Mouse (Mus musculus) small intestine, adult 2 months (tissue): ENCODE data around the gene Trpv6. TPM values are rescaled to one million over a fixed set of nuclear protein-coding genes. Genes with fewer than 3 reads are reported as not detected.

Experiments
- H3K27ac ChIP-seq: fragments of 200-500 bp; 2 replicates; pipeline ENCODE4 v1.5.1; 2012; ENCODE audit warnings: low read depth, low read length, control low read depth, inconsistent platforms; ENCODE audit not compliant: insufficient read depth
- H3K27me3 ChIP-seq: fragments of 200-500 bp; 2 replicates; pipeline ENCODE4 v1.6.1; 2012; ENCODE audit warnings: mild to moderate bottlenecking, moderate library complexity, low read length, inconsistent platforms; ENCODE audit not compliant: control insufficient read depth, insufficient read depth
- H3K36me3 ChIP-seq: fragments of 200-500 bp; 2 replicates; pipeline ENCODE4 v1.6.1; 2012; ENCODE audit warnings: mild to moderate bottlenecking, low read length, control low read depth, inconsistent platforms; ENCODE audit not compliant: control insufficient read depth, insufficient read depth
- H3K4me1 ChIP-seq: fragments of 200-500 bp; 2 replicates; pipeline ENCODE4 v1.6.1; 2012; ENCODE audit warnings: low read length, inconsistent platforms, mixed read lengths; ENCODE audit not compliant: control insufficient read depth, insufficient read depth, insufficient read length
- H3K4me3 ChIP-seq: fragments of 200-500 bp; 2 replicates; pipeline ENCODE4 v1.5.1; 2012; ENCODE audit warnings: low read depth, mild to moderate bottlenecking, control low read depth, inconsistent platforms, low read length, moderate library complexity
- CTCF ChIP-seq: fragments of 200-500 bp; IDR thresholded peaks from 2 replicates; pipeline ENCODE4 v1.5.1; 2012; ENCODE audit warnings: low read depth, mild to moderate bottlenecking, control low read depth, inconsistent platforms, low read length, moderate library complexity, mixed read lengths; ENCODE audit not compliant: insufficient replicate concordance, insufficient read length; ENCODE audit errors: extremely low read depth
- POLR2A ChIP-seq: fragments of 200-500 bp; IDR thresholded peaks from 2 replicates; pipeline ENCODE4 v1.6.1; 2012; ENCODE audit warnings: low read depth, mild to moderate bottlenecking, control low read depth, inconsistent platforms, low read length, moderate library complexity
- WGBS: fragments of 180-500 bp; shearing (Covaris S2); methylation state at CpG from one replicate; pipeline ENCODE4 v1.1.7; 2018; 5-methylcytosine and 5-hydroxymethylcytosine counted together
- polyA plus RNA-seq: library from polyadenylated mRNA; depleted of rRNA; stranded (reverse); fragments of >200 nt; gene quantifications from 2 replicates; pipeline ENCODE4 v1.2.3, GENCODE M21; 2012; rRNA removed

Gene Trpv6
- polyA plus RNA-seq, 1 experiment, result 0.08 TPM

DNA sequence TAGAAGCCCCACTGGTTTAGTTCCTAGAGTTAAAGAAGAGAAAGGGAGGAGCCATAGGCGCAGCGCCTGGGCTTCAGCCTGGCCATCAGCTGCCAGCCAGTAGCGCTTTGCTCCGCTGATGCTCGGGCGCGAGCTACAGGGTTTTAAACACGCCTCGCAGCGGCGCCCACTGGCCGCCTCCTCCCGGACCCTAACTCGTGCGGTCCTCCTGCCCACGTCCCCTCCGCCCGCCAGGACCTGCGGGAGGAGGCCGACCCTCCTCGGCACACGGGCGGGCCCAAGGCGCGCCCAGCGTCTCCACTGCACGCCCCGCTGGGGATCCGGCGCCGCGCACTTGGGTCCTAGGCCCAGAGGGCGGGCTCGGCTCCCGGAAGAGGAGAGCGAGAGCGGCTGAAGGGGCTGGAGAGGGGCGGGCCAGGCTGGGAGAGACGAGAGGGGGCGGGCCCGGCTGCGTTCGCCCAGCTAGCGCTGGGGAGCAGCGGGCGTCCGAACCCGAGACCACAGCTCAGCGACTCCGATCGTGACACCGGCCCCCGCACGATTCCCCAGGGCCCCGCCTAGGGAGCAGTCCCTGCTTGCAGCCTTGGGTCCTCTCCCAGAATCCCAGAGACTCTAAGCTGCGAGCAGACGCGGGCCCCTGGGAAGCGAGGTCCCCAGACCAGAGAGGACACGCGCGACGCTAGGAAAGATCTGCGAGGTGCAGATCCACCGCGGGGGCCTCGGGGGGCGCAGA lies 31.0 kb downstream of the Trpv6 start, which contains the start of gene Ephb6:
Ephb6 (plus strand) TSS at position 422 of the 733 bp plus-strand sequence.
- 1% methylated on average over 68 of the region's 68 CpGs for WGBS
- no peak within 1 kb of the TSS for H3K27ac ChIP-seq
- peaks cover 5% of the 10 kb centered on the region; the same call in 1 of the 2 replicates for H3K27me3 ChIP-seq
- peak within 1 kb of the TSS; percentile 79 for H3K4me3 ChIP-seq
- TF ChIP-seq CTCF (no peak), POLR2A (no peak)
- peaks cover 4% of the 10 kb centered on the region for H3K4me1 ChIP-seq
- no peaks in the 10 kb centered on the region for H3K36me3 ChIP-seq

DNA sequence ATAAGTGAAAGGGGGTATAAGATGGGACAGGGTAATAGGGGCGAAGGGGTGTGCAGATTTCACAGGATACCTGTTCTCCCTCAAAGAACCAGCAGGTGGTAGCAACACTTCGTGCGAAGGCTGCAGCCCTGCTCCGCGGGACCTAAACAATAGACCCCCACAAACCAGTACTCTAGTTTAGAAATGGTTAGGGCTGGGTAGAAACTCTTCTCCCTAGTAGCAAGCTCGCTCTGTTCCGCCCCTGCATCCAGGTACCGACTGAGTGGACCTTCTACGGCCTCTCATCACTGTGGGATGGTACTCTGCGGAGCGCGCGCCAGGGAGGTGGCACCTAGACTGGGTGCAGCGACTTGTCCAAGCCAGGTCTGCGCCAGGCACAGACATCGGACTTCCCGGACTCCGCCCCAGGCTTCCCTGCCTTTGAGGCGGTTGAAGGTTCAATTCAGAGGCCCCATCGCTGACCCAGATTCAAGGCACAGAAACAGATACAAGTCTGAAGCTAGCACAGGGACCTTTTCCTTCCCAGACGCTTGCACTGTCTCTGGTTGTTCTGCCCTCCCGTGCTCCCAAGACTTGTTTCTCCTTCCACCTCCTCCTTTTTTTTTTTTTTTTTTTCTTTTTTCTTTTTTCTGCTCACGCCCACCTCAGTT lies 31.7 kb downstream of the Trpv6 start:
- Histone ChIP-seq H3K4me3 (peak overlapping the region; percentile 79), H3K4me1 (peaks cover 4% of the 10 kb centered on the region), H3K27me3 (peaks cover 5% of the 10 kb centered on the region; the same call in 1 of the 2 replicates), H3K27ac (no peak overlapping the region), H3K36me3 (no peaks in the 10 kb centered on the region)
- WGBS, result 1% methylated on average over 23 of the region's 23 CpGs
- no peak for TF ChIP-seq POLR2A
- peak; percentile 38; the same call in 1 of the 2 replicates for TF ChIP-seq CTCF

DNA sequence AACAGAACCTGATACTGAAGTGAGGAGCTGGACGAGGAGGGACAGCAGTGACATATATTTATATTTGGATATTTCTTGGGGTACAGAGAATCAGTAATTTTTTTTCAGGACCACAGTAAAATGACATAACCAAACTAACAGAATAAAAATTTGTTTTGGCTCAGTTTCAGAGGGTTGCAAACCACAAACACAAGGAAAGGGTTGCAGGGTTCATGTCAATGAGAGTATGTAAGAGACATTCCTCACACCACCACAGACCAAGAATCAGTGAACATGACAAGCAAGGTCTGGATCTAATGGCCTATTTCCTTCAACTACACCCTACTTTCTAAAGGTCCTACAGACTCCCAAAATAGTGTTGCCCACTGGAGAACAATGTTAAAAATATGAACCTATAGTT lies 54.0 kb downstream of the Trpv6 start:
- no peaks in the 10 kb centered on the region for H3K36me3 ChIP-seq
- no peak overlapping the region for H3K27ac ChIP-seq
- H3K4me1 ChIP-seq, result no peaks in the 10 kb centered on the region
- WGBS, result 82% methylated on average over 1 of the region's 1 CpGs
- no peak overlapping the region for H3K4me3 ChIP-seq
- H3K27me3 ChIP-seq, result no peaks in the 10 kb centered on the region
- TF ChIP-seq POLR2A, result no peak
- no peak for TF ChIP-seq CTCF

DNA sequence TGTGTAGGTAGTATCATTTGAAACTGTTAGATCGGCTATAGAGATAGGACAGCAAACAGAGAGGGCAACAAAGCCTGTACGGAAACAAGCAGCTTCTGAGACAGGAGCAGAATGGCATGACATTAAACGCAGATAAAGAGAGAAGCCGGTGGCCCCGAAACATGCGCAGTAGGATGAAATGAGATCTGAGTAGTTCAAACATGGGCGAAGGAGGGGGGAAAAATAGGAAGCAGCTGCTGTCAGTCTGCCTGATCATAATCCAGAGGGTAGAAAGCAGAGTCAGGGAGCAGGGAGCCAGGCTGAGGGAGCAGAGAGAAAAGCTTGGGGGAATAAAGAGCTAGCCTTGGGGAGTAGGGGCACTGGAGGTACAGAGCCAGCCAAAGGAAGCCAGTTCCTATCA lies 54.9 kb downstream of the Trpv6 start:
- Histone ChIP-seq H3K4me1 (no peaks in the 10 kb centered on the region), H3K4me3 (no peak overlapping the region), H3K36me3 (no peaks in the 10 kb centered on the region), H3K27me3 (no peaks in the 10 kb centered on the region), H3K27ac (no peak overlapping the region)
- TF ChIP-seq POLR2A (no peak), CTCF (no peak)
- WGBS, result 45% methylated on average over 7 of the region's 7 CpGs

DNA sequence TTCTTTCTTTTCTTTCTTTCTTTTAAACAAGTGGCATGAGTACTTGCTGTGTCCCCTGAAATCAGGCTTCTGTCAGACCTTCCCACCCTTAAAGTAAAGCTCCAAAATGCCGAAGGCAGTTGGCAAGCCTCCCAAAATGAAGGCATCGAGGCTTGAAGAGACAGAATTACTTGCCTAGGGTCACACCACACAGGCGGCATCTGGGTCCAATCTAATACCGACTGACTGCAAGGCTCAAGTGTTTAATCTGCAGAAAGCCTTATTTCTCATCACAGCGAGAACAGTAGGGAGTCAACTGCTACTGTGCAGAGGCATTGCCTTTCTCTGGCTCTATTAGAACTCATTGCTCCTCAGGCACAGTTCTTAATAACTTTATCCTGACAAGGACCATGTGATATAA lies 58.9 kb downstream of the Trpv6 start:
- H3K36me3 ChIP-seq, result no peaks in the 10 kb centered on the region
- WGBS, result 70% methylated on average over 5 of the region's 5 CpGs
- no peak overlapping the region for H3K27ac ChIP-seq
- H3K27me3 ChIP-seq, result no peaks in the 10 kb centered on the region
- TF ChIP-seq CTCF (no peak), POLR2A (no peak)
- no peaks in the 10 kb centered on the region for H3K4me1 ChIP-seq
- H3K4me3 ChIP-seq, result no peak overlapping the region

DNA sequence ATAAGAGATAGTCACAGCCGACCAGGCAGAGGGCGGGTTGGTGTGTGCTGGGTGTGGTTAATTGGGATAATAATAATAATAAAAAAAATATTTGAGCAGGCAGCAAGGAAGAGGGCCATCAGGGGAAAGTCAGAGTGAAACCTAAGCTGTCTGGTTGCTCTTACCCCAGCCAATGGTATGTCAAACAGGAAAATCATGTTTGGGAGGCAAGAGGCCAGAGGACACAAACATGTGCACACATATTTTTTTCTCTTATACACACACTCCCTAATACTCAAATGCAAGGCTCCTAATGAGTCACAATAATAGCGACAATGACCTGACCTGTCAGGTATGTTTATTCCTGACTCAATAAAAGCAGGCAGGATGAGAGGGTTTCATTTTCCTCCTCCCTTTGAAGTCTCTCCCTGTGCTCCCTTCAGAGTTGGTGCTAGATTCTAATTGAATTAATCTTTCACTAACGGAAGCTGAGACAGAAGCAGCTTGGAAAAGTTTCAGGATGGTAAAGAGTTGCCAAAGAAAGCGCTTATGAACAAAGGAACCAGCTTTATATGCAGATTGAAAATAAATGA lies 59.6 kb downstream of the Trpv6 start:
- Histone ChIP-seq H3K27ac (no peak overlapping the region), H3K36me3 (no peaks in the 10 kb centered on the region), H3K27me3 (no peaks in the 10 kb centered on the region), H3K4me1 (no peaks in the 10 kb centered on the region), H3K4me3 (no peak overlapping the region)
- 33% methylated on average over 5 of the region's 5 CpGs for WGBS
- TF ChIP-seq CTCF, result no peak
- no peak for TF ChIP-seq POLR2A

Other genes starting within 250 kb of the Trpv6 start
- 0.48 and 166 TPM in 2 replicates for gene Gm5771, start 244.0 kb downstream of the Trpv6 start, polyA plus RNA-seq
- 63.3 TPM in 1 of 2 replicates, not detected in the other for gene Gm10334, start 190.3 kb downstream of the Trpv6 start, polyA plus RNA-seq
- 22.6 TPM in 1 of 2 replicates, not detected in the other for gene Prss1, start 177.5 kb downstream of the Trpv6 start, polyA plus RNA-seq
- 73.6 and 36,591 TPM in 2 replicates for gene Prss2, start 114.6 kb downstream of the Trpv6 start, polyA plus RNA-seq
- 1.6 and 2.1 TPM in 2 replicates for gene Ephb6, start 30.9 kb downstream of the Trpv6 start, polyA plus RNA-seq
- not detected in 2 replicates for gene Trpv5, start 44.4 kb upstream of the Trpv6 start, polyA plus RNA-seq
- gene Llcfc1, start 48.0 kb upstream of the Trpv6 start, polyA plus RNA-seq, result not detected in 2 replicates
- gene Kel, start 67.9 kb upstream of the Trpv6 start, polyA plus RNA-seq, result 0.10 TPM in 1 of 2 replicates, not detected in the other
- not detected in 2 replicates for gene Olfr459, start 138.8 kb upstream of the Trpv6 start, polyA plus RNA-seq
- gene Pip, start 211.1 kb upstream of the Trpv6 start, polyA plus RNA-seq, result not detected in 2 replicates
- gene Sval2, start 216.6 kb upstream of the Trpv6 start, polyA plus RNA-seq, result not detected in 2 replicates